Mouse (Mus musculus): ENCODE measurements around the gene Lamtor3. TPM values are rescaled to one million over a fixed set of nuclear protein-coding genes. Genes with fewer than 3 reads are reported as not detected.
"Not testable (repeated sequence)": the region's sequence is repeated elsewhere in the genome, so short reads cannot be mapped to it uniquely, and the experiment has no call there.

Gene Lamtor3
- polyA plus RNA-seq, 1 experiment from 2014 or later, result 46.5 TPM

GRCm38 (mm10) chr3:137946827-137947226, 28.5 kb downstream of the Lamtor3 start:
- Histone ChIP-seq H3K4me2 (ENCODE audit: low read depth, low read length) (no peak overlapping the region), H3K9me3 (ENCODE audit: low read length) (no peaks in the 10 kb centered on the region), H3K4me3 (ENCODE audit: low read depth, low read length) (no peak overlapping the region), H3K27ac (ENCODE audit: low read depth) (peak overlapping the region; percentile 70), H3K9ac (replicated peaks) (no peak overlapping the region), H3K36me3 (replicated peaks; ENCODE audit: insufficient read depth, low read length) (peaks cover 28% of the 10 kb centered on the region), H3K4me1 (ENCODE audit: insufficient read depth) (peaks cover 66% of the 10 kb centered on the region), H3K27me3 (ENCODE audit: insufficient read depth, low read length) (no peaks in the 10 kb centered on the region)
- WGBS (ENCODE audit: insufficient replicate concordance), result 71% methylated on average over 3 of the region's 3 CpGs
- no peak for TF ChIP-seq CTCF (IDR thresholded peaks at IDR 0.05; ENCODE audit: low read depth)
- TF ChIP-seq EP300 (IDR thresholded peaks at IDR 0.05; ENCODE audit: low read depth), result no peak
- ATAC-seq (no peak), DNase-seq (no peak)

DNA sequence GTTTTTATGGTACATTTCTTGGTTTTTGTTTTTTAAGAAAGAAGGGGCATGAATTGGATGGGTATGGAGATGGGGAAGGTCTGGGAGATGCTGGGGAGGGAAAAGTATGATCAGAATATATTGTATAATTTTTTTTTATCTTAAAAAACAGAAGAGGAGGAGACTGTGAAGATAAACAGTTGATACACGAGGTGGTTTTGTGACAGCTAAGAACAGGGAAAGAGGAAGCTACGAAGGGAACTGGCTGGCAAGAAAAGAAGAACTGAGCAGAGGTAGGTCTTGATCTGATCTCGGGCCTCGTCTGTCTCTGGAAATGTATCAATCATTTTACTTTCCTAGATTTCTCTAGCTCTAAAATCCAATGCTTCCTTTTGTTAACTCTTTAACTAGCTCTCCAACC, 29.2 kb downstream of the Lamtor3 start:
- TF ChIP-seq EP300 (IDR thresholded peaks at IDR 0.05; ENCODE audit: low read depth), result no peak
- no peak for TF ChIP-seq CTCF (IDR thresholded peaks at IDR 0.05; ENCODE audit: low read depth)
- Histone ChIP-seq H3K27ac (ENCODE audit: low read depth) (peak overlapping the region; percentile 70), H3K27me3 (ENCODE audit: insufficient read depth, low read length) (no peaks in the 10 kb centered on the region), H3K4me3 (ENCODE audit: low read depth, low read length) (no peak overlapping the region), H3K4me1 (ENCODE audit: insufficient read depth) (peaks cover 66% of the 10 kb centered on the region), H3K9me3 (ENCODE audit: low read length) (no peaks in the 10 kb centered on the region), H3K9ac (replicated peaks) (no peak overlapping the region), H3K36me3 (replicated peaks; ENCODE audit: insufficient read depth, low read length) (peaks cover 24% of the 10 kb centered on the region), H3K4me2 (ENCODE audit: low read depth, low read length) (no peak overlapping the region)
- no peak for DNase-seq
- no peak for ATAC-seq
- 45% methylated on average over 4 of the region's 4 CpGs for WGBS (ENCODE audit: insufficient replicate concordance)

GRCm38 (mm10) chr3:137950191-137950885, 32.0 kb downstream of the Lamtor3 start:
- Histone ChIP-seq H3K4me2 (ENCODE audit: low read depth, low read length) (no peak overlapping the region), H3K4me1 (ENCODE audit: insufficient read depth) (peaks cover 75% of the 10 kb centered on the region), H3K27ac (ENCODE audit: low read depth) (peak overlapping the region; percentile 13), H3K9me3 (ENCODE audit: low read length) (no peaks in the 10 kb centered on the region), H3K27me3 (ENCODE audit: insufficient read depth, low read length) (no peaks in the 10 kb centered on the region), H3K4me3 (ENCODE audit: low read depth, low read length) (no peak overlapping the region), H3K9ac (replicated peaks) (no peak overlapping the region), H3K36me3 (replicated peaks; ENCODE audit: insufficient read depth, low read length) (peaks cover 24% of the 10 kb centered on the region)
- DNase-seq (no peak), ATAC-seq (no peak)
- TF ChIP-seq EP300 (IDR thresholded peaks at IDR 0.05; ENCODE audit: low read depth) (no peak), CTCF (IDR thresholded peaks at IDR 0.05; ENCODE audit: low read depth) (no peak)
- WGBS (ENCODE audit: insufficient replicate concordance), result 64% methylated on average over 10 of the region's 10 CpGs

GRCm38 (mm10) chr3:137951302-137951701, 33.0 kb downstream of the Lamtor3 start:
- H3K4me1 ChIP-seq (ENCODE audit: insufficient read depth), result peaks cover 80% of the 10 kb centered on the region
- peaks cover 18% of the 10 kb centered on the region for H3K36me3 ChIP-seq (replicated peaks; ENCODE audit: insufficient read depth, low read length)
- not testable (repeated sequence) for DNase-seq; H3K4me3 ChIP-seq (ENCODE audit: low read depth, low read length); H3K4me2 ChIP-seq (ENCODE audit: low read depth, low read length); H3K27me3 ChIP-seq (ENCODE audit: insufficient read depth, low read length); H3K9me3 ChIP-seq (ENCODE audit: low read length); ATAC-seq; H3K9ac ChIP-seq (replicated peaks)
- TF ChIP-seq CTCF (IDR thresholded peaks at IDR 0.05; ENCODE audit: low read depth), result peak; percentile 23; the same call in 1 of the 2 replicates
- 71% methylated on average over 3 of the region's 3 CpGs for WGBS (ENCODE audit: insufficient replicate concordance)
- H3K27ac ChIP-seq (ENCODE audit: low read depth), result peak overlapping the region; percentile 78; the same call in 1 of the 2 replicates

DNA sequence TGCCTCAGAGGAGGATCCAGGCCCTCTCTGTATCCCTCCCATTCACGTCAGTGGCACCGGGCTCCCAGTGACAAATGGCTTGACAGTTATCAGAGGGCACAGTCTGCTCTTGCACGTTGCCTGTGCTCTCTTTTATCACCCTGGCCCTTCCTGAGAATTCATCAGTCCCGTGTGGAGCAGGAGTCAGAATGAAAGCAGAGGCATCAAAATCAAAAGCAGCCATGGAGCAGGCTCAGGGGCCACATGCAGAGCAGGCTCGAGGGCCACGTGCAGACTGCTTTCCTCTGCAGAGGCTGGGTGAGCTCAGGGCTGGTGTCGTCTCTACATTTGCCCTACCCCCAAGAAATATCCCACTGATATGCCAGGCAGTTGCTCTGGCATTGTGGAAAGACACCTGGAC, 33.5 kb downstream of the Lamtor3 start:
- peak; percentile 32 for DNase-seq
- Histone ChIP-seq H3K4me1 (ENCODE audit: insufficient read depth) (peaks cover 85% of the 10 kb centered on the region), H3K9ac (replicated peaks) (no peak overlapping the region), H3K4me2 (ENCODE audit: low read depth, low read length) (peak overlapping the region; percentile 47), H3K9me3 (ENCODE audit: low read length) (no peaks in the 10 kb centered on the region), H3K36me3 (replicated peaks; ENCODE audit: insufficient read depth, low read length) (peaks cover 18% of the 10 kb centered on the region), H3K4me3 (ENCODE audit: low read depth, low read length) (no peak overlapping the region), H3K27me3 (ENCODE audit: insufficient read depth, low read length) (no peaks in the 10 kb centered on the region), H3K27ac (ENCODE audit: low read depth) (peak overlapping the region; percentile 78)
- WGBS (ENCODE audit: insufficient replicate concordance), result 18% methylated on average over 7 of the region's 7 CpGs
- TF ChIP-seq EP300 (IDR thresholded peaks at IDR 0.05; ENCODE audit: low read depth), result peak; percentile 37; the same call in 1 of the 2 replicates
- no peak for TF ChIP-seq CTCF (IDR thresholded peaks at IDR 0.05; ENCODE audit: low read depth)
- peak; percentile 53 for ATAC-seq

DNA sequence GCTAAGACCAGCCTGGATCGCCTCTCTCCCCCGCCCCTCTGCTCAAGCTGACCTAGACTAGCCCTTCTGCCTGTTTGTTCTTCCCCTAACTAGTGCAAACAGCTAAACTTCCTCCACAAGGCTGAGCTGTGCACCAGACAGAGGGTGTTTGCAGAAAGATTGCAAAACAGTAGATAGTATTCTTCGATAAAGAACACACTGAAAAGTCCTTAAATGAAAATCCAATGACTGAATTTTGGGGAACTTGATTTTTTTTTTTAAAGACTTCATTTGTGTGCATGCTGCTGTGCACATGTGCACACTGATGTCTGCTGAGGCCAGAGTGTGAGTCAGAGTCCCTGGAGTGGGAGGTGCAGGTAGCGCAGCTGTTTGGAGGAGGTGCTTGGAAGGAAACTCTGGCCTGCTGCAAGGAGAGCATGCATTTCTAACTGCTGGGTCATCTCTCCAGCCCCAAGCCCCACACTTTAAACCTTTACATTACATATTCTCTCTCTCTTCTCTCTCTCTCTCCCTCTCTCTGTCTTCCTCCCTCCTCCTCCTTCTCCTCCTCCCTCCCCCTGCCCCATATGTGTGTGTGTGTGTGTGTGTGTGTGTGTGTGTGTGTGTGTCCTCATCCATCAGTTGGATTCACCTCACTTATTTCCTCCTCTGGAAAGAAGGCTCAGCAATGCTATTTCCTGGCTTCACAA, 34.1 kb downstream of the Lamtor3 start:
- peak overlapping the region; percentile 52 for H3K4me2 ChIP-seq (ENCODE audit: low read depth, low read length)
- H3K9ac ChIP-seq (replicated peaks), result no peak overlapping the region
- H3K27me3 ChIP-seq (ENCODE audit: insufficient read depth, low read length), result no peaks in the 10 kb centered on the region
- H3K27ac ChIP-seq (ENCODE audit: low read depth), result peak overlapping the region; percentile 78
- no peak for TF ChIP-seq EP300 (IDR thresholded peaks at IDR 0.05; ENCODE audit: low read depth)
- TF ChIP-seq CTCF (IDR thresholded peaks at IDR 0.05; ENCODE audit: low read depth), result 0 out of 2 replicates have a peak, but pooled peaks have one; percentile 25
- 25% methylated on average over 4 of the region's 4 CpGs for WGBS (ENCODE audit: insufficient replicate concordance)
- peaks cover 18% of the 10 kb centered on the region for H3K36me3 ChIP-seq (replicated peaks; ENCODE audit: insufficient read depth, low read length)
- no peak overlapping the region for H3K4me3 ChIP-seq (ENCODE audit: low read depth, low read length)
- H3K4me1 ChIP-seq (ENCODE audit: insufficient read depth), result peaks cover 83% of the 10 kb centered on the region
- no peaks in the 10 kb centered on the region for H3K9me3 ChIP-seq (ENCODE audit: low read length)
- ATAC-seq, result peak; percentile 68
- peak; percentile 42 for DNase-seq
